Mouse (Mus musculus): ENCODE measurements around the gene Fosb. TPM values are rescaled to one million over a fixed set of nuclear protein-coding genes. Genes with fewer than 3 reads are reported as not detected.

The Fosb gene
- polyA plus RNA-seq, 1 experiment, result 1.9 TPM

GRCm38 (mm10) chr7:19305413-19305735 is 4.5 kb downstream of the Fosb start:
- Histone ChIP-seq H3K4me3 (ENCODE audit: control insufficient read depth, insufficient read depth, low read length) (no peak overlapping the region), H3K36me3 (ENCODE audit: control insufficient read depth, insufficient read depth, low read length) (no peaks in the 10 kb centered on the region), H3K27me3 (ENCODE audit: control insufficient read depth, insufficient read depth, low read length) (peaks cover 21% of the 10 kb centered on the region), H3K4me1 (replicated peaks; ENCODE audit: control insufficient read depth, insufficient read depth, low read length) (peaks cover 29% of the 10 kb centered on the region), H3K27ac (ENCODE audit: control insufficient read depth, insufficient read depth, low read length) (no peak overlapping the region)
- no peak for TF ChIP-seq POLR2A (IDR thresholded peaks at IDR 0.05; ENCODE audit: control insufficient read depth, extremely low read depth, insufficient read depth, low read length, poor library complexity)
- TF ChIP-seq CTCF (IDR thresholded peaks at IDR 0.05; ENCODE audit: borderline replicate concordance, control insufficient read depth, extremely low read depth, insufficient read depth, low read length, poor library complexity), result no peak
- no peak for DNase-seq
- 21% methylated on average over 6 of the region's 6 CpGs for WGBS

DNA sequence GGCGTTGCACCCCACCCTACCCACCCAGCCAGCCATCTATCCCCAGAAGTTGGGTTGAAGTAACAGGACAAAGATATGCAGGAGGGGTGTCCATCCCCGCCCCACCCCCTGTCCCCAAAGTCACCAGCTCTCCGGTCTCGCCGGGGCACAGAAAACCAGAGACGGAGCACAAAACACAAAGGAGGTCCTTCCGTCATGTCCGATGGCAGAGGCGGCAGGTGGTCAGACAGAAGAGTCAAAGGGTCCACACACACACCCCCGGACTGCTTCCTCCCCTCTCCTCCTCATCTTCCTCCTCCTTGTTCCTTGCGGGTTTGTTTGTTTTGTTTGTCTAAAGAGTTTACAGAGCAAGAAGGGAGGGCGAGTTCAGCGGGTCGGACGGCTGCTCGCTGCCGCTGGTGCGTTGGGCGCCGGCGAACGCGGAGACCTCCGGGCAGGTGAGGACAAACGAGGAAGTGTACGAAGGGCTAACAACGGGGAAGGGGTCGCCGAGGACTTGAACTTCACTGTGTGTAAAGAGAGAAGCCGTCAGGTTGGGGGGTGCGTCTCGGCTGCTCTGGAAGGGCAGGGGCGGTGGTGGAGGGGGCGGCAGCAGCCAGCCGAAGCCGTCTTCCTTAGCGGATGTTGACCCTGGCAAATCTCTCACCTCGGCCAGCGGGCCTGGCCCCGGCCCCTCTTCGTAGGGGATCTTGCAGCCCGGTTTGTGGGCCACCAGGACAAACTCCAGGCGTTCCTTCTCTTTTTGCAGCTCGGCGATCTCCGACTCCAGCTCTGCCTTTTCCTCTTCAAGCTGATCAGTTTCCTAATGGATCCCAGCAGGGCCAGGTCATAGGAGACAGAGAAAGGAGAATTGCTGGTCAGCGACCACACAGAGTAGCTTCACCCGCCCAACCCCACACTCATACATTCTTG is 5.1 kb downstream of the Fosb start:
- Histone ChIP-seq H3K36me3 (ENCODE audit: control insufficient read depth, insufficient read depth, low read length) (no peaks in the 10 kb centered on the region), H3K4me3 (ENCODE audit: control insufficient read depth, insufficient read depth, low read length) (0 out of 2 replicates have a peak overlapping the region, but pooled peaks have one; percentile 1), H3K27me3 (ENCODE audit: control insufficient read depth, insufficient read depth, low read length) (peaks cover 21% of the 10 kb centered on the region), H3K27ac (ENCODE audit: control insufficient read depth, insufficient read depth, low read length) (no peak overlapping the region), H3K4me1 (replicated peaks; ENCODE audit: control insufficient read depth, insufficient read depth, low read length) (peaks cover 29% of the 10 kb centered on the region)
- TF ChIP-seq POLR2A (IDR thresholded peaks at IDR 0.05; ENCODE audit: control insufficient read depth, extremely low read depth, insufficient read depth, low read length, poor library complexity) (no peak), CTCF (IDR thresholded peaks at IDR 0.05; ENCODE audit: borderline replicate concordance, control insufficient read depth, extremely low read depth, insufficient read depth, low read length, poor library complexity) (no peak)
- DNase-seq, result no peak
- 7% methylated on average over 48 of the region's 48 CpGs for whole genome bisulfite sequencing

DNA sequence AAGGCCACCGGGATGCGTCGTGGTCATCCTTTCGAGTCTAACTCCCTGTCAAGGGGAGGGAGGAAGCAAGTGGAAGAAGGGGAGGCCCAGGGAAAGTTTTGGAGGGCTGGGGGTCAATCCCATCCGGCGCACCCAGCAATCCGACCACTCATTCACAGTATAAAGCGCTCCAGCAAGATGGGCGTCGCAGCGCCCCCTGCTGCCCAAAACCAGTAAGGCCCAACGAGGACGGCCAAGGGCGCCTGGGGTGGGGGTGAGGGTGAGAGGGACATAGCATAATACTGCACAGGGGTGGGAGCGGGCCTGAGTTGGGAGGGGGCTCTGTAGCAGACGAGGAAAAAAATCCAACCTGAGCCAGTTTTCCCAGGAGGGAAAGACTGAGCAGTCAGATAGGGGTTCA is 6.1 kb downstream of the Fosb start:
- DNase-seq, result peak; percentile 78
- WGBS, result 4% methylated on average over 16 of the region's 16 CpGs
- Histone ChIP-seq H3K4me1 (replicated peaks; ENCODE audit: control insufficient read depth, insufficient read depth, low read length) (peaks cover 20% of the 10 kb centered on the region), H3K27me3 (ENCODE audit: control insufficient read depth, insufficient read depth, low read length) (peaks cover 21% of the 10 kb centered on the region), H3K4me3 (ENCODE audit: control insufficient read depth, insufficient read depth, low read length) (no peak overlapping the region), H3K36me3 (ENCODE audit: control insufficient read depth, insufficient read depth, low read length) (no peaks in the 10 kb centered on the region), H3K27ac (ENCODE audit: control insufficient read depth, insufficient read depth, low read length) (no peak overlapping the region)
- TF ChIP-seq CTCF (IDR thresholded peaks at IDR 0.05; ENCODE audit: borderline replicate concordance, control insufficient read depth, extremely low read depth, insufficient read depth, low read length, poor library complexity) (peak; percentile 91), POLR2A (IDR thresholded peaks at IDR 0.05; ENCODE audit: control insufficient read depth, extremely low read depth, insufficient read depth, low read length, poor library complexity) (no peak)

DNA sequence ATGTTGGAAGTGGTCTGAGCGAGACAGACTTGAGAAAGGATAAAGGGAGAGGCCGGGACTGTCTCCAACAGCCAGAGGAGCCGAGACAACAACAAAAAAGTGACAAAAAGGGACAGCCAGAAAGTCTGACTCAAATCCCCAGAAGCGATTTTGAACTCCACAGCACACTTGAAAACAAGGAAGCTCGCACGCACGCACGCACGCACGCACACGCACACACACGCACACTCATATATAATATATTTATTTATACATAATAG is 6.9 kb downstream of the Fosb start:
- Histone ChIP-seq H3K27ac (ENCODE audit: control insufficient read depth, insufficient read depth, low read length) (no peak overlapping the region), H3K27me3 (ENCODE audit: control insufficient read depth, insufficient read depth, low read length) (peaks cover 21% of the 10 kb centered on the region), H3K4me1 (replicated peaks; ENCODE audit: control insufficient read depth, insufficient read depth, low read length) (peaks cover 16% of the 10 kb centered on the region), H3K4me3 (ENCODE audit: control insufficient read depth, insufficient read depth, low read length) (no peak overlapping the region), H3K36me3 (ENCODE audit: control insufficient read depth, insufficient read depth, low read length) (no peaks in the 10 kb centered on the region)
- TF ChIP-seq CTCF (IDR thresholded peaks at IDR 0.05; ENCODE audit: borderline replicate concordance, control insufficient read depth, extremely low read depth, insufficient read depth, low read length, poor library complexity), result no peak
- no peak for TF ChIP-seq POLR2A (IDR thresholded peaks at IDR 0.05; ENCODE audit: control insufficient read depth, extremely low read depth, insufficient read depth, low read length, poor library complexity)
- 81% methylated on average over 12 of the region's 12 CpGs for WGBS
- DNase-seq, result no peak

DNA sequence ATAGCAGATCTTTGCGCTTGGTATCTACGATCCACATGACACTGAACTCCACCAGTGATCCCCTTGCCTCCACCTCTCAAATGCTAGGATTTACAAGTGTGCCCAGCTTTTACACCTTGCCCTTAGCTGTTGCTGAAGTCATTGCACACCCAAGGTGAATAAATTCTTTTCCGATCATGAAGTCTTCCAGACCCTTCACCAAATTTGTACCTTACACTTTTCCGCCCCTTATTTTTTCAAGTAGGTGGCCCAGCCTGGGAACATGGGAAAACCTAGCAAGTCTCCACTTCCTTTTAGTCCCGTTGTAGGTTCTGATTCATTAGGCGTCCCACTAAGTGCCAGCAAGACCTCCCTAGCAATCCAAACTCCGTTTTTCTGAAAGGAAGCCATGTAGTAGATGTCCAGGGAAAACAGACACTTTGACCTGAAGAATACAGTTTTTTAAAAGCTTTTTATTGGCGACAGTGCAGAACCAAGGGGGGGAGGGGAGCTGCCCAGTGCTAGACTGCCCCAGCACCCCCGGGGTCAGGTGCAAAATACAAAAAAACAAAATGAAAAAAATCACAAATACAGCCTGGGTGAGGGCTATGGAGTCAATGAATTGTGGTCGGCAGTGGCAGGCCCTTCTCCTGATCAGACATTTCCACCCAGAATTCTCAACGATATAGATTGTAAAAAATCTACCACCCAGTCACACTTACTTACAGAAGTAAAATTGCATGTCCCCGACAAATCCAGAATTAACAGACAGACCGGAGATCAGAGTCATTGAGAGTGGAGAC is 7.4 kb downstream of the Fosb start:
- TF ChIP-seq POLR2A (IDR thresholded peaks at IDR 0.05; ENCODE audit: control insufficient read depth, extremely low read depth, insufficient read depth, low read length, poor library complexity), result no peak
- WGBS, result 64% methylated on average over 13 of the region's 13 CpGs
- no peak overlapping the region for H3K27ac ChIP-seq (ENCODE audit: control insufficient read depth, insufficient read depth, low read length)
- peaks cover 21% of the 10 kb centered on the region for H3K27me3 ChIP-seq (ENCODE audit: control insufficient read depth, insufficient read depth, low read length)
- DNase-seq, result no peak
- peaks cover 12% of the 10 kb centered on the region for H3K4me1 ChIP-seq (replicated peaks; ENCODE audit: control insufficient read depth, insufficient read depth, low read length)
- H3K36me3 ChIP-seq (ENCODE audit: control insufficient read depth, insufficient read depth, low read length), result no peaks in the 10 kb centered on the region
- no peak overlapping the region for H3K4me3 ChIP-seq (ENCODE audit: control insufficient read depth, insufficient read depth, low read length)

GRCm38 (mm10) chr7:19301461-19302263 is 8.2 kb downstream of the Fosb start:
- no peaks in the 10 kb centered on the region for H3K36me3 ChIP-seq (ENCODE audit: control insufficient read depth, insufficient read depth, low read length)
- no peak overlapping the region for H3K27ac ChIP-seq (ENCODE audit: control insufficient read depth, insufficient read depth, low read length)
- peaks cover 21% of the 10 kb centered on the region for H3K27me3 ChIP-seq (ENCODE audit: control insufficient read depth, insufficient read depth, low read length)
- DNase-seq, result no peak
- H3K4me1 ChIP-seq (replicated peaks; ENCODE audit: control insufficient read depth, insufficient read depth, low read length), result peaks cover 12% of the 10 kb centered on the region
- no peak overlapping the region for H3K4me3 ChIP-seq (ENCODE audit: control insufficient read depth, insufficient read depth, low read length)
- 11% methylated on average over 16 of the region's 16 CpGs for WGBS
- TF ChIP-seq CTCF (IDR thresholded peaks at IDR 0.05; ENCODE audit: borderline replicate concordance, control insufficient read depth, extremely low read depth, insufficient read depth, low read length, poor library complexity), result no peak
- no peak for TF ChIP-seq POLR2A (IDR thresholded peaks at IDR 0.05; ENCODE audit: control insufficient read depth, extremely low read depth, insufficient read depth, low read length, poor library complexity)
